Mouse (Mus musculus): ENCODE data around the gene Malrd1.
"Not testable (repeated sequence)": the region's sequence is repeated elsewhere in the genome, so short reads cannot be mapped to it uniquely, and the experiment has no call there.

The Malrd1 gene

DNA sequence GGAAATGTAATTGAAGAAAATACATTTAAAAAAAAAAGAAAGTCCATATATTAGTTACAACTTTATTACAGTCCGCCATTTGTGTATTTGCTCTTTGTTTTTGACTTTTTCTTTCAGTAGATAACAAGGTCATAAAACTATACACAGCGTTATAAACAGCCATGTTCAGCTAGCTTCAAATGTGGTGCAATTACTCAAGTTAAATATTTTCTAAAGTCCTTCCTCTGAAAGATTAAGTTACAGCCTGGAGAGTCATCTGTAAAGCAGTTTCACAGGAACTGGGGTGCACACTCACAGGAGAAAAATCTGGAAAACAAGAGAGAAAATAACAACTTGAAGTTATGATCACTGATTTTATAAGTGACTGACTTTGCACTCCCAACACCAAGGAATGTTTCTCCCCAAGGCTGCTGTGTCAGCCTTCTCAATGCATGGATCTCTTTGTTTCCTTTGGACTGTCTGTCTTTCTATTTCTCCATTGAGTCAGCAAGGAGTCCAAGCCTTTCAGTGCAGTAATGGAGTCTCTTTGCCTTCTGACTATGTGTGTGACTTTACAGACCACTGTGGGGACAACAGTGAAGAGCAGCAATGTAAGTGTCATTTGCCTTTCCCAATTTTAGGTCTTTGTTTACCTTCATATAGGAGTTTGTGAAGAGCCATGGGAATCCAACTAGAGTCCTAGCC lies at the start of gene Malrd1:
TSS of gene Malrd1 (plus strand) at position 239 of the 684 bp plus-strand sequence.
- DNase-seq (ENCODE audit: low read depth, low spot score): no peak

DNA sequence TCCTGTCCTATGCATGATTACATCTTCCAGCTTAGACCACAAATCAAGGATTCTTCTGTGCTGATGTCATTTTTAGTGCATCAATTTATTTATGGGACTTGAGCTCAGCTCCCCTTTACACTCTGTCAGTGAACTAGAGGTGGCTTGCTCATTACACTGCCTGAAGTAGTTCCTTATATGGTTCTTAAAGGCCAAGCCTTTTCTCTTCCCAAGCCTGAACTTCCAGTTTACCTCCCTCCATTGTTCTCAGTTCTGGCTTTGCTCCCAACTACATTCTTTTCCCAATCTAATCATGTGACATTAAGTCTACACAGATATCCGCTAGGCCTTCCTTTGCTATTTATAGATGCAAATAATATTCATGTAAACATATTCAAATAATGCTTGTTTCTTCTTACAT lies 12.4 kb downstream of the Malrd1 start:
- no peak for DNase-seq (ENCODE audit: low read depth, low spot score)

DNA sequence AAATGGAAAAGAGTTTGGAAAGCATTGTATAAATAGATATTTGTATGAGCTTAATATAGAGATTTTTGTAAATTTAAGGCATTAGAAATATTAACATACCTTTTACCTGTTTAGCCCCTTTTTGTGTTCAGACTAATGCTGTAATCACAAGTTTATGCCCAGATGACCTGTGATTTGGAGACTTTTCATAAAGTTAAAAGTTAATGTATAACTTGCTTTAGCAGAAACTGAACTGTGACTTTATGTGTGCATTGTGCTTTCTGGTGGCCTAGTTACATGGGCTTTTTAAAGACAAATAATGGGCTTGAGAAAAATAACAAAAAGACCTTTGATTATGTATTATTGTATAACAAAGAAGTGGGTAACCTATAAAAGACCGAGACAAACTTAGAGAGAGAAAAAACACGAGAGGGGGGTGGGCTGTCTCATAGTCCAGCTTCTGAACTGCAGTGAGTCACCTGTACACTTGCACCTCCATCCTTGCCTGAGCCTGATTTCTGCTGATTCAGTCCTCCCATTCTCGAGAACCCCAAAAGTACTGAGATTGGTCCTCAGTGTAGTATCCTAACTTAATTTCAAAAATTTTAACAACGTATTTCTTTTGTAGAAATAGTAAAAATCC lies 87.2 kb downstream of the Malrd1 start:
- no peak for DNase-seq (ENCODE audit: low read depth, low spot score)

DNA sequence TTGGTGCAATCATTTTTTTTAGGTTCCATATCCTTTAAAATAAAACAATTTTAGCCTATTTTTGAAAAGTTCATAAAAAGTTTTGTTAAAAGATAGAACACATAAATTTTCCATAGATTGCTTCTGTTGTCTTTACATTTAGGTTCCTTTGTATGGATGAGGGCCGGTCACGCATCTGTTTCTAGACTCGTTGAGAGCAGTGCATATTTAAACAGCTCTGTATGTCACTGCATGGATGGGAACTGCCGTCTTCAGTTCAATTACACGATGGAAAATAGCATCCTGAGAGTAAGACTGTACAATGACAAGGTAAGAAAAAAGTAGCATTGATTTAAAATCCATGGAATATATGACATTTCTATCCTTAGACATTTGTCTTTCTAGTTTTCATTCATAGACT lies 87.7 kb downstream of the Malrd1 start:
- no peak for DNase-seq (ENCODE audit: low read depth, low spot score)

DNA sequence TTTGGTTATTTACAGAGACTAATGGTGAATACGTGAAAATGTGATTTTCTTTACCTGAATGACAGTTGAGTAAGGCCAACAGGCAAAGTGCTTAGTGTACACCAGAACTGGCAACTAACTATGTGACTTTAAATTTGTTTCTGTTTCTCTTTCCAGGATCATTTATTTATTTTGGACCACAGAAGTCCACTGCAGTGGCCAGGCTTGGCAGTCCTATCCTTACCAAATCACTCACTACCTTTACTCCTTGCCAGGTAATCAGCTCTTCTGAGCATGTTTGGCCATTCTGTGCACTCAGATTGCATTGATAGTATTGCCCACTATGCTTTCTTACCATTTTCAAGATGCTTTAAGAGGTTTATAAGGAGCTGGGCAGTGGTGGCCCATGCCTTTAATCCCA lies 109.5 kb downstream of the Malrd1 start:
- no peak for DNase-seq (ENCODE audit: low read depth, low spot score)

DNA sequence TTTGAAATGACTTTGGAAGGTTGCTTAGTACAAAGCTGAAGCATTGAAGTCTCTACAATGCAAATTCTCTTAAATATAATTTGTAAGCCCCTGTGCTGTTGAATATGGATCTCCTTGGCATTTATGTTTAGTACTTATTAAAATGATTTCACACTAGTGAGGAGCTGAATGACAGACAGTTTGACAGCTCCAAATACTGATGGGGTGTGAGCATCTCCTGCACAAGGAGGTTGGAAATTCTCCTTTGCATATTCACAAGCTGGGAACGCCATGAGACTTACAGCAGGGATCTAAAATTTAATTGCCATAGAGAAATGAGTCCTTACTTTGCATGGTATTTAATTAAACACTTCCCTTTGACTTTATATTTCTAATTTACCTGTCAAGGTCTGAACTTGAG lies 117.6 kb downstream of the Malrd1 start:
- no peak for DNase-seq (ENCODE audit: low read depth, low spot score)

DNA sequence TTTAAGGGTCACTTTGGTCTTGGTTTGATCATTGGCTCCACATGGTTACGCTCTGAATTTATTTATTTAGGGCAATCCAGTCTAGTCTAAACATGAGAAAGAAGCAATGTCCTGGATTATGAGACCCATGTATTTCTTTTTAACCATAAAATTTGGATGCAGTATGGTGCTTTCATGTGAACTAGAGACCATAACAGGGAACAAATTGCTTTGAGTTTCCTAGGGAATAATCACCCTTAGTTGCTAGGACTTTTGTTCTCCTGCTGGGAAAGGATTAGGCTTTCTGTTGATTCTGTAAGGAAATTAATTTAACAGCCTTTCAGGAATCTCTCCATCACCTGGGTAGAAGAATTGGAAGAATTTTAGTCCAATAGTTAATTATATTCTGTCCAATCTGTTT lies 130.1 kb downstream of the Malrd1 start:
- no peak for DNase-seq (ENCODE audit: low read depth, low spot score)

DNA sequence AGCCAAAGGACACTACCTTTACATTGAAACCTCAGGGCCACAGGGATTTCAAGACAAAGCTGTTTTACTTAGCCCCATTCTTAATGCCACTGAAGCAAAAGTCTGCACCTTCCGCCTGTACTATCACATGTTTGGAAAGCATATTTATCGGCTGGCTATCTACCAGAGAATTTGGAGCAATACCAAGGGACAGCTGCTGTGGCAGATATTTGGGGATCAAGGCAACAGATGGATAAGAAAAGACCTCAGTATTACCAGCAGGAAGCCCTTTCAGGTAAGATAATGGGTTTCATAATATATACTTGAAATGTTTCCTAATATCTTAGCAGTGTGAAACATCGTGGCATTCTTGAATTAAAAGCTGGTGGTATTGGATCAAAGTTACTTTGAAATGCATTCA lies 176.7 kb downstream of the Malrd1 start:
- DNase-seq (ENCODE audit: low read depth, low spot score): no peak

DNA sequence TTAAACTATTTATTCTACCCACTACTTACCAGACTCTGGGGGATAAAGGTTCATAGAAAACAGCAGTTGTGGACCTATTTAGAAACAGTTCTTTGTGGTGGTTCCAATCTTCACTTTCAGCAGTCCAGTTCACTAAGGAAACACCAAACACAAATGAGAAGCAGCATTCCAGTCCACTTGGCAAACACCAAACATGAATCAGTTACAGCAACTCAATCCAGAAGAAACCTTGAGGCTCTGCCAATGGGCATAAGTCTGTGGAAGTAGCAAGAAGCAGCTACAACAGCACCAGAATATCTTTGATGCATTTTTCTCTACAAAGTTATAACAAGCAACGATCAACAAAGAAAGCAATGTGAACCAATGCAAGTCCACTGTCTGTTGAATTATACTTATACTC lies 214.7 kb downstream of the Malrd1 start:
- DNase-seq (ENCODE audit: low read depth, low spot score): no peak

DNA sequence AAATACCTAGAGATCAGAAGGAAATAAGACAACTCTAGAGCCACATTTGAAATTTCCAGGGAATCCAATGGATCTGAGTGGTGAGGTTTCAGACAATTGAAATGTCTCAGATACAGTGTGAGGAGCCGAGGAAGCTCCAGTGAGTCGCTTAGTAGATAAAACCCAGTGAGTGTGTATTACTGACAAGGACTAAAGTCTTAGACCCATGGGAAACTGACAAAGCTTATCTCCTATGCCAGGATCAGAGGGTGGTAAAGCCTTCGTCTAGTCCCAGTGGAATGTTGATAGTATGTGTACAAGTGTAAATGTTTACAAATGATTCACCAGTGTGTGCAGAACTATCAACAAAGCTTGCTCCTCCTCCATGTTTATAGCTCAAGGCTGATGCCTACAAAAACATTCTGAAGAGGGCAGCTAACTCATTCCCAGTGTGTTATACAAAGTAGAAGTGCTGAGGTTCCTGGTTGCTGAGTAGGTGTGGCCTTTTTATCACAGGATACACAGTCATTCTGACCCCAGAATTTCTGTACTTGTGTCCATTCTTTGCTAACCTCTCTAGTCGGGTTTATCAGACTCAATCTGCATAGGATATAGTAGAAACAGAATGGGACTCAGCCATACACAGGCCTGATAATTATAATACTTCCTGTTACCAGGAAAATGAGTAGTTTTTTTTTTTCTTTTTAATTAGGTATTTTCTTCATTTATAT lies 218.9 kb downstream of the Malrd1 start:
- DNase-seq (ENCODE audit: low read depth, low spot score): no peak

DNA sequence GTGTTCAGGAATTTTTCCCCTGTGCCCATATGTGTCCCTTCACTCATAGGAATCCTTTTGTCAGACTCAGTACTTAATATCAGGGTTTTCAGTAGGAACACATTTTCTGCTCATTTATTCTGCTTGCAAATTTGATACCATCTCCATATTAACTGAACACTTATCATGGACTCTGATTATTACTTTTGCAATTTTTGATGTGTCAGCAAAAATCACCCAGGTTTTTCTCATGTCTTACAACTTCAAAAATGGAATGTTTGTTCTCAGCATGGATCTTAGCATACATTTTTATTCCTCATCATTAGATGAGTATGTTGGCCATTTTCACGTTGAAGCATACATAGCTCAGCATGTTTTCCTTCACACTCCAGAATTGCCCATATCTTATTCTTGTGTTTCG lies 258.5 kb downstream of the Malrd1 start:
- no peak for DNase-seq (ENCODE audit: low read depth, low spot score)

DNA sequence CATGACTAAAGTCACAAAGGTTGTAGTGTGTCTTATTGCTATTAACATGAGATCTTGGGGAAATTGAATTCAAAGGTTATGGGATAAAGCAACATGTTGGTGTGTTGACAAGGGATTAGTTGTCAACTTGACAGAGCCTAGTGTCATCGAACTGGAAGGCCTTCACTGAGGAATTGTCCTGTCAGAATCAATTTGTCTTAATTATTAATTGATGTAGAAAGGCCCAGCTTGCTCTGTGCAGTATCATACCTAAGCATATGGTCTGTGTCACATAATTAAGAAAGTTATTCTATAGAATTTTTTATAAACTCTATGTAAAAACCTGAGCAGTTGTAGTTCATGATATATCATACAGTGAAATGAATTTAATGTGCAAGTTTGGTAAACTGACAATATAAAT lies 289.4 kb downstream of the Malrd1 start:
- DNase-seq (ENCODE audit: low read depth, low spot score): no peak

DNA sequence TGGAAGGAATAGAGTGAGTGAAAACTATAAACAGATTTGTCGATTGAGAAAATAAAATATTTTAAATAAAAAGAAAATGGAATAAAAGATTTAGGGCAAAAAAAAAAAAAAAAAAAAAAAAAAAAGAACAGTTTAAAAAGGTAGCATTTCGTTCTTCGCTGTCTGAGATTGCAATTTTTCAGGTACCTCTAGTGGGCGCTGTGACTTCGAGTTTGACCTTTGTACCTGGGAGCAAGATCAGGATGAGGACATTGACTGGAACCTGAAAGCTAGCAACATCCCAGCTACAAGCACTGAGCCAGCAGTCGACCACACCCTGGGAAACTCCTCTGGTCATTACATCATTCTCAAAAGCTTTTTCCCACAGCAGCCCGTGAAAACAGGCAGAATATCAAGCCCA lies 343.1 kb downstream of the Malrd1 start:
- DNase-seq (ENCODE audit: low read depth, low spot score): no peak

DNA sequence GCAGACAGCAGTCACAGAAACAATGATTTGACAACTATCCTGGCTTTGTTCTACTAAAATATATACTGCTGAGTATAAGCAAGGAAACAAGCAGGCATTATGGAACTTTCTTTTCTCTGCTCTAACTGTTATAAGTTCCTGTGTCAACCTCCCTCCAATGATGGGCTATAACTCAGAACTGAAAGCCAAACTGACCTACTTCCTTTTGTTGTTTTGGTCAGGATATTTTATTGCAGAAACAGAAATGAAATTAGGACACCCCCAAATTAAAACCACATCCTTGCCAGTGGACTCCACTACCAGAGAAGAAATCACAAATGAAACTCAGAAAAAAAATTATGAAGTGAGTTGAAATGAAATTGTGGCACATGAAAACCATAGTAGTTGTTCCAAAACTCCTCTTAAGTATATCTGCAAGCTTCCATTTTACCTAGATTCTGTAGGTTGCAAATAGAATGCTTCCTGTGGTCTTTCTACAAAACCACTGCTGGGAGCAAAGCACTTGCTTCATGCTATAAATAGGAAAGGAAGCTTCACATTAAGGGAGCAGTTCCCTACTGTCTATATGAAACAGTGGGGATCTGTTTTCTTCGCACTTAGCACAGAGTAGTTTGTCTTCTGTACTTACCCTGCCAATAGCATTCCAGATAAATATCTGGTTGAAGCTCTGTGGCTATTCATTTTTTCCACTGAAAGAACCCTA lies 367.3 kb downstream of the Malrd1 start:
- DNase-seq (ENCODE audit: low read depth, low spot score): no peak

DNA sequence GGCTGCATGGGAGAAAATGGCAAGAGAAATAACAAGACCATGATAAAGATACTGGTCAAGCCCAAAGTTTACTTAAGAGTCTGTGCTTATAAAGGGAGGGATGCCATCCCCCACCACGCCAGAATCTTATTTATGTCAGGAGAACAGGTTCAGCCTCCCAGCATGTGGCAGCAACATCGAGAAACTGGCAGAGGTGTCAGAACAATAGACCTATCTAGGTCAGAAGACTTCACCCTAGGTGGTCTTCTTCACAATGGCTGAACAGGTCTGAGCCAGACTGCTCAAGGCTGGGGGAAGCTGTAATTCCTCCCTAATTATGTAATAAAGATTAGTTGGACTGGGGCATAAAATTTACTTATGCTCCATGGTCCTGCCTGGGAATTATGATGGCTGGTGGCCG lies 399.2 kb downstream of the Malrd1 start:
- no peak for DNase-seq (ENCODE audit: low read depth, low spot score)

DNA sequence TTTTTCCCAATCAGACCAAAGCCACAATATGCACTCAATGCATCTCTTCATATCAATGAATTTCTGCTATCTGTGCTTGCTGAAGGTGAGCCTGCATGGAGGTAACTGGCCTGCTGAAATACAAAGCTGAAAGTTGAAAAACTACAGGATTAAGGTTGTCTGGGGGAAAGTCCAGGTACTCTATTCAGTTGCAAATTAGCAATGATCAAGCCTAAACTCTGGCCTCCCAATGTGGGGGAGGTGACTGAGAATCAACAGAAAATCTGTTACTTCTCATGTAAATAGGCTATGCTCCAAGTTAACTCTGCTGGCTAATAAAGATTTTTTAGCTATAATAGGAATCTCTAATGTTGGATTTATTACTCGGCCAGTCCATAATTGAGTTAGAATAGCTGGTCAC lies 399.8 kb downstream of the Malrd1 start:
- no peak for DNase-seq (ENCODE audit: low read depth, low spot score)

DNA sequence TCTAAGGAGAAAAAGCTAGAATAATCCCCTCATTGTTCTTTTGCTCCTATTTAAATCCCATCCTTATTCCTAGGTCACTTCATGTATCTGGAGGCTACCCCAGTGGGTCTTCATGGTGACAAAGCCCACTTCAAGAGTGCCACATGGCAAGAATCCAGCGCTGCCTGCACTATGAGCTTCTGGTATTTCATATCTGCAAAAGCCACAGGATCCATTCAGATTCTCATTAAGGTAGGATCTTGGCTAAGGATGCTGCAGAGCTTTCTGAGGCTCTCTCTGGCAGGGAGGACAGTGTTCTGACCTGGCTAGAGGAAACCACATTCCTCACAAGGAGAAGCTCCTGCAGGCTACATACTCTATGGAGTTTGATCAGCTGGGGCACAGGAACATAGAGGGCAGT lies 405.2 kb downstream of the Malrd1 start:
- no peak for DNase-seq (ENCODE audit: low read depth, low spot score)

DNA sequence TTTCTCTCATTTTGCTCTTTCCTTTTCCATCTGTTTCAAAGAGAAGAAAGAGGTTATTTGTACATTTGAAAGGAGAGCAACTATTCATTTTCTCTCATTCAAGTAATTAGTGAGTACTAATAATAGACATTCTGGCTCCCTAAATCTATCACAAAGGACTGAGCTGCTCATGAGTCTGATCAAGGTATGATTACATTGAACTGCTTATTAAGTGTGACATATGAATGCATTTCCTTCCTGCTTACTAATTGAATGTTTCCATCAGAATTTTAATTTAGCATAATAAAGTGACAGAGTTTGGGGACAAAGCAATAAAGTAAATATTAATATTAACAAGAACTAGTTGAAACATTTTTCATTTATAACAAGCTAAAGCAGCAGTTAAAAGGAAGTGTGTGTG lies 405.6 kb downstream of the Malrd1 start:
- DNase-seq (ENCODE audit: low read depth, low spot score): no peak

DNA sequence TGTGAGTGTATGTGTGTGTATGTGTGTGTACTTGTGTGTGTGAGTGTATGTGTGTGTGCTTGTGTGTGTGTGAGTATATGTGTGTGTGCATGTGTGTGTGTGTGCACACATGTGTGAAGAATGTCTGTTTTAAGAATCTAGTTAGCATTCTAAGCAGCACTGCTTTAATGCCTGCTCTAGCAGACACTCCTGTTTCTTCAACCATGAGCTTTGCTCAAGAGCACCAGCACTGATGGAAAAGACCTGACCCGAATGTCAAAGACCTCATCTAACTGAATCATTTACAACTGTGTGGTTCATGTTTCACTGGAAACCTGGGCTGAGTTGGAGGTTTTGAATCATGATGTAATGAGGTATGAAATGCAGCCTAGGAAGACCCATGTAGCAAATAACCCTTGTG lies 406.1 kb downstream of the Malrd1 start:
- DNase-seq (ENCODE audit: low read depth, low spot score): no peak

DNA sequence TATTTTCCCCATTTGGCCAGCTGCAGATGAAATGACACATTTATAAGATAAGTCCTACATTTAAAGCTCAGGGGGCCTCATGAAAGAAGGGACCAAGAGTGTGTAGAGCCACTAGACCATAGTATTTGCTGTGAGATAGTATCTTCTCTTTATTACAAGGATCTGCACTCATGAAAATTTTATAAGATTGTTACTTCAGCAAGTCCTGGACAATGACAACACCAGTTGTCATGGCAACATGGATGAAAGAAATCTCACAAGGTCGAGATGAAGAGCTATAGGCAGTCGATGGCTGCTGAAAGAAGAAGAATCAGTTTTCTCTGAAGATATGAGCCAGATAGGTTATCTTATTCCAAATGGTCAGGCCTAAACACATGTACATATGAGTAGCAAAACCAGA lies 476.6 kb downstream of the Malrd1 start:
- no peak for DNase-seq (ENCODE audit: low read depth, low spot score)

DNA sequence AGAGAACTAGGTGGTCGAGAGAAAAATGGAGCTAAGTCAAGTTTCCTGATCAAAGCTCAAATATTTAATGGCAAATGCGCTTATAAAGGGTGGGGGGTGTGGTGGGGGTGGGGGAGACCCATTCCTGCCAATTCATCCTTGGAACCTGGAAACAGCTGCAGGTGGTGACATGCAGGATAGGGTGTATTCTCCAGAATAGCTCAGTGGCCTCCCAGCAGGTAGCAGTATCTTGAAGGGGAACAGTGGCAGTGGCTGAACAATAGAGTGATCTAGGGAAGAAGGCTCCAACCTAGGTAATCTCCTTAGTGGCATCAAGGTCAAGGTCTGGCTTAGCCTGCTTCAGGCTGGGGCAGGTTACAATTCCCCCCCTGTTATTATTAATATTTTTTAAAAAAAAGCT lies 490.8 kb downstream of the Malrd1 start:
- not testable (repeated sequence) for DNase-seq (ENCODE audit: low read depth, low spot score)

DNA sequence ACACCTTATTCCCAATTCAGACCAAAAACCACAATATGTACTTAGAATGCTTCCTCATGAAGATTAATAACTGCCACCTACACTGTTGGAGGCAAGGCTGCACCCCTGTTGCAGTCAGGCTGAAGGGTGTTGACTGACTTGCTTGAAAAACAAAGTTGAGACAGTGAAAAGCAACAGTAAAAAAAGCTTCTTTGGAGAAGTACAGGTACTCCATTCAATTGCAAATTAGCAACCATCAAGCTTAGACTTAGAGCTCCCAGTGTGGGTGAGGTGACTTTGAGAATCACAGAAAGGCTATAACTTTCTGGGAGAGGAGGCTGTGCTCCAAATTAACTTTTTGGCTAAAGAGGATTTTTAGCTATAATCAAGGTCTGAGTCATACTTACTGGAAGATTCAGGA lies 491.4 kb downstream of the Malrd1 start:
- not testable (repeated sequence) for DNase-seq (ENCODE audit: low read depth, low spot score)

DNA sequence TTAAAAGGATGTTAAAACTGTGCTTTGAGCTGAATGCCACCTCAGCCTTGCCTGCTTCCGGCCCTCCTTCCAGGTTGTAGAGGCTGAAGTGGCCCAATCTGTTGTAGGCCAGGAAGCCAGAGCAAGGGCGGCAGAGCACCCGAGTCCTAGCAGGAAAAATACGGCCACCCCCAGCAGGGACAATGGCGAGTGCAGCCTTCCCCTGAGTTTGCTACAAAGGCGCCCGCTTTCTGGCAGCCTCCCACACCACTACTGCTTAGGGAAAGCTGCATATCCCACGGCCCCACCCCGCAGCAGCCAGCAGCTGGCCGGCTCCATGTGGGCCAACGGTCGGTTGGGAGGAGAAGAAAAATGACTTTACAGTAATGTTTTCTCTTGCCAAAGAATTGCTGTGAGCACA lies 503.5 kb downstream of the Malrd1 start:
- DNase-seq (ENCODE audit: low read depth, low spot score): no peak

Measured in telencephalon, adult 2 months (tissue).